Mouse (Mus musculus): ENCODE results near the gene Cdkn2aip.

Cdkn2aip gene

GRCm38 (mm10) chr8:47713761-47714745, at the start of gene Cdkn2aip:
Cdkn2aip (minus strand) TSS chr8:47713932.
- DNase-seq (ENCODE audit: low spot score in 2 of 2): peak; percentile 92 to 94

- DNase-seq (ENCODE audit: low spot score in 2 of 2): no peak
These were observed 49.5 kb upstream of the Cdkn2aip start for GRCm38 (mm10) chr8:47763194-47763593.

- no peak for DNase-seq (ENCODE audit: low spot score in 2 of 2)
These were observed 47.0 kb upstream of the Cdkn2aip start for GRCm38 (mm10) chr8:47760685-47761084.

DNA sequence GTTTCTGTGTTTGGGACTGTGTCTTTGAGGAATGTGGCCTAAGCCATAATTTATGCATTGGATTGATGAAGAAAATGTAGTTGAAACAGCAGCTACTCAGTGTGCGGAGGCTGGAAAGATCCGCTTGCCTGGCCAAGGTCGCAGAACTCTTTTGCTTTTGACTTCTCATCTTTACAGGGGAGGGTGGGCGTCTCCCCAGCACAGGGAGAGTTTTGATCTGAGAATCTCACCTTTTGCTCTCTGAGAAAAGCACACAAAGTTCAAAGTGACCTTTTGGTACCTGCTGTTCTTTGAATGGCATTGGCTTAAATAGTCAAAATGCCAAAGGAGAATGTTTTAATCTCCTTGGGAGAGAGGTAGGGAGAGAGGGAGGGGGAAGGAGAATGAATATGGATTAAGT, 46.5 kb upstream of the Cdkn2aip start:
- no peak for DNase-seq (ENCODE audit: low spot score in 2 of 2)

GRCm38 (mm10) chr8:47753121-47753520, 39.4 kb upstream of the Cdkn2aip start:
- DNase-seq (ENCODE audit: low spot score in 2 of 2): no peak

DNA sequence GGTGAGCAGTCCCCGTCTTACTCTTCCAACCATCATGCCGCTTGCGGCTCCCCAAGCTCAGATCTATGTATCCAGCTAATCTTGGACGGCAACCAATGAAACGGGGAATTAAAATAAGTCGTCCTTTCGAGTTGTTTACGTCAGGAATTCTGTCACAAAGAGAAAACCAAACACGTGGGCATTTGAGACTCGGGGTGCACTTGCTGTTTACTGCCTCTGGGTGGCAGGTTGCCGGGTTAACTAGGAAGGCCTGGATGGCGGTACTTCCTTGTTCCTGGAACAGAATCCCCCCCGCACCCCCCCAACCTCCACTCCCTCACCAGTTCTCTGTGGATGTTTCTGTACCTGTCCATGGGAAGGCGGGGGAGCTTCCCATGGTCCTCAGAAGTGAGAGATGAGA, 36.4 kb upstream of the Cdkn2aip start:
- DNase-seq (ENCODE audit: low spot score in 2 of 2): no peak

GRCm38 (mm10) chr8:47749491-47749890, 35.8 kb upstream of the Cdkn2aip start:
- DNase-seq (ENCODE audit: low spot score in 2 of 2): no peak

GRCm38 (mm10) chr8:47746304-47746703, 32.6 kb upstream of the Cdkn2aip start:
- no peak for DNase-seq (ENCODE audit: low spot score in 2 of 2)

DNA sequence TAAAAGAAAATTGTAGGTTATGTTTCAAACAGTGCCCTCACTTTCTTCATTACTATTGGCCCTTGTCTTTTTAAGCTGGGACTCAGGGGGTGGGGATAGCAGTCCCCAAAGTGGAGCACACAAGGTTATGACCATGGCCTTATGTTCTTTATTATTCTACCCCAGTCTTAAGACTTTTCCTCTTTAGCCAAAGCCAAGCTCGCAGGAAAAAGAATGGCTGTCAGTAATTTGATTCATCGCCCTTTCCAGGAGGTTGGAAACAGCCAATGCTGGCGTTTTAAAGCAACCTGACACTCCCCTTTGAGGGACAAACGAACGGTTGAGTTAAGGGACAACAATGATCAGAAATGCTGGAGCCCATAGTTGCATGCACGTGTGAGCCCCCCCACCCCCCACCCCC, 32.1 kb upstream of the Cdkn2aip start:
- no peak for DNase-seq (ENCODE audit: low spot score in 2 of 2)

- no peak for DNase-seq (ENCODE audit: low spot score in 2 of 2)
These were observed 31.1 kb upstream of the Cdkn2aip start for GRCm38 (mm10) chr8:47744803-47745202.

DNA sequence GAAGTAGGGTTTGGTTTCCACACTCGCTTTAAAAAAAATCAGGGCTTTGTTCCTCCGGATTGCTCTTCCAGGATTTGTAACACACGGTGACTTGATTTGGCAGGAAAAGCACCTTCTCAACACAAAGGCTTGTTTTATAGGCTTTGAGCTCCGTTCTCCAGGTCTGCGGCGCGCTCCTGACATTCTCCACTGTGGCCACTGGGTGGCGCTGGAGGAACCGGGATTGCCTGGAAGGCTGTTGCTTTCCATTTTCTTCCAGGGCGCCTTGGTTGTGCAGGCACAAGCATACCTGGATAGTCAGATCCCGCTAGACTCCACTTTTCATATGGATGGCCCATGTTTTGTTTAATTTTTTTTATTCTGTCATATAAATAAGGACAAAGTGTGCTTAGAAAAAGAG, 29.7 kb upstream of the Cdkn2aip start:
- DNase-seq (ENCODE audit: low spot score in 2 of 2): peak; percentile 92 to 97

- no peak for DNase-seq (ENCODE audit: low spot score in 2 of 2)
These were observed 29.3 kb upstream of the Cdkn2aip start for GRCm38 (mm10) chr8:47742992-47743391.

GRCm38 (mm10) chr8:47742372-47742771, 28.6 kb upstream of the Cdkn2aip start:
- DNase-seq (ENCODE audit: low spot score in 2 of 2): no peak

GRCm38 (mm10) chr8:47737120-47737519, 23.4 kb upstream of the Cdkn2aip start:
- DNase-seq (ENCODE audit: low spot score in 2 of 2): peak in 1 of 2 experiments; percentile 36

GRCm38 (mm10) chr8:47729324-47729723, 15.6 kb upstream of the Cdkn2aip start:
- no peak for DNase-seq (ENCODE audit: low spot score in 2 of 2)

- no peak for DNase-seq (ENCODE audit: low spot score in 2 of 2)
These were observed 13.2 kb upstream of the Cdkn2aip start for GRCm38 (mm10) chr8:47726945-47727344.

- DNase-seq (ENCODE audit: low spot score in 2 of 2): no peak
These were observed 7.9 kb upstream of the Cdkn2aip start for GRCm38 (mm10) chr8:47721609-47722008.

DNA sequence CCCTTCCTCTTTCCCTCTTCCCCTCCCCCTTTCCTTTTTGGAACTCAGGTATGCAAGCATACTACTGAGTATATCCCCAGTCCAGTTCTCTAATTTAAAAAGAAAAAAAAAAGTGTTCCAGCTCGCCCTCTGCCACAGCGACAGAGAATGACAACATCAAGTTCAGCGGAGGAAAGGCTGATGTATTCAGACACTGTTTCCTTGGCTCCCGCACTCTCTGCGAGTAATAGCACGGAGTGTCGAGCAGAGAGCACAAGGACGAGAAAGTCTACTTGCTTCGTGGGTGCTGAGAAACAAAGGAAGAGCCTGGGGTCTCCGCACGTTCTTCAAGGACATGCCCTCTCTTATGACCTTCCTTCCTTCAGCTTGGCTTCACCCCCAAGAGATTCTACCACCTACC, 4.9 kb upstream of the Cdkn2aip start:
- DNase-seq (ENCODE audit: low spot score in 2 of 2): no peak

GRCm38 (mm10) chr8:47713171-47713663, 515 bp downstream of the Cdkn2aip start:
- DNase-seq (ENCODE audit: low spot score in 2 of 2): peak in 1 of 2 experiments; percentile 13

- DNase-seq (ENCODE audit: low spot score in 2 of 2): no peak
These were observed 5.6 kb downstream of the Cdkn2aip start for GRCm38 (mm10) chr8:47708106-47708505.

- DNase-seq (ENCODE audit: low spot score in 2 of 2): no peak
These were observed 7.0 kb downstream of the Cdkn2aip start for GRCm38 (mm10) chr8:47706746-47707145.

DNA sequence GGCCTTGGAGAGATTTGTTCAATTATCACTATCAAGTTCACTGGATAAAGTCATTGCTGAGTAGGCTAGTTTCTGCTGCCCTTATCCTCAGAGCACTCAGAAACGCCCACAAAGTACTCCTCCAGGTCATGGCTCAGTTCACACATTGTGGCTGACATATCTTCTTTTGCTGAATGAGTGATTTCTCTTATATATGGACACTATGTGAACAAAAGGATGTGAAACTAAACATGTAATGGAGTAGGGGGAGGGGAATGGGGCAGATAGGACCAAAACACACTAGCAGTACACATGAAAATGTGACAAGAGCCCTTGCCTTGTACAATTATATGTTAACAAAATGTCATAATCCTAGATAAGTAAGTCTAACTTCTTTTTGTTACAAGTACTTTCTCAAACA, 11.4 kb downstream of the Cdkn2aip start:
- DNase-seq (ENCODE audit: low spot score in 2 of 2): no peak

- no peak for DNase-seq (ENCODE audit: low spot score in 2 of 2)
These were observed 16.0 kb downstream of the Cdkn2aip start for GRCm38 (mm10) chr8:47697696-47698095.
